Mouse (Mus musculus) liver, embryonic 12.5 days (tissue): ENCODE data around the gene Mrpl27. TPM values are rescaled to one million over a fixed set of nuclear protein-coding genes. Genes with fewer than 3 reads are reported as not detected.
"Not testable (repeated sequence)": the region's sequence is repeated elsewhere in the genome, so short reads cannot be mapped to it uniquely, and the experiment has no call there.

ENCODE experiments used
- ATAC-seq: fragments of 200-750 bp; cut with Nextera tagmentation; 2 replicates; pipeline ENCODE4 v1.8.0; 2017; ENCODE audit warnings: moderate number of reproducible peaks, mild to moderate bottlenecking, moderate library complexity
- H3K27ac ChIP-seq: fragments of 300-500 bp; sonication (generic); 2 replicates; pipeline ENCODE4 v1.5.1; 2016; ENCODE audit warnings: mild to moderate bottlenecking
- H3K27me3 ChIP-seq: fragments of 300-500 bp; sonication (generic); replicated peaks from 2 replicates; pipeline ENCODE4 v1.6.1; 2016; ENCODE audit warnings: mild to moderate bottlenecking, moderate library complexity
- H3K36me3 ChIP-seq: fragments of 300-500 bp; sonication (generic); 2 replicates; pipeline ENCODE4 v1.6.1; 2016; ENCODE audit warnings: mild to moderate bottlenecking, moderate library complexity
- H3K4me1 ChIP-seq: fragments of 300-500 bp; sonication (generic); 2 replicates; pipeline ENCODE4 v1.6.1; 2016
- H3K4me2 ChIP-seq: fragments of 300-500 bp; sonication (generic); 2 replicates; pipeline ENCODE4 v1.6.1; 2016; ENCODE audit warnings: mild to moderate bottlenecking, moderate library complexity
- H3K4me3 ChIP-seq: fragments of 300-500 bp; sonication (generic); 2 replicates; pipeline ENCODE4 v1.5.1; 2016; ENCODE audit warnings: mild to moderate bottlenecking, moderate library complexity
- H3K9ac ChIP-seq: fragments of 300-500 bp; sonication (generic); 2 replicates; pipeline ENCODE4 v1.6.1; 2016; ENCODE audit warnings: mild to moderate bottlenecking, moderate library complexity
- H3K9me3 ChIP-seq: fragments of 300-500 bp; sonication (generic); replicated peaks from 2 replicates; pipeline ENCODE4 v1.6.1; 2016; ENCODE audit warnings: mild to moderate bottlenecking, moderate library complexity
- WGBS: fragments of 180-500 bp; shearing (Covaris S2); methylation state at CpG from one replicate; pipeline ENCODE4 v1.1.7; 2016; ENCODE audit not compliant: insufficient replicate concordance; 5-methylcytosine and 5-hydroxymethylcytosine counted together
- polyA plus RNA-seq: library from polyadenylated mRNA; unstranded; fragments of >200 nt; fragmentation: Nextera tagmentation; extraction: Ambion mirVana; gene quantifications from 2 replicates; pipeline ENCODE4 v1.2.1, GENCODE M21; 2016

Gene Mrpl27
- polyA plus RNA-seq, 1 experiment from 2014 or later = 89.1 TPM

DNA sequence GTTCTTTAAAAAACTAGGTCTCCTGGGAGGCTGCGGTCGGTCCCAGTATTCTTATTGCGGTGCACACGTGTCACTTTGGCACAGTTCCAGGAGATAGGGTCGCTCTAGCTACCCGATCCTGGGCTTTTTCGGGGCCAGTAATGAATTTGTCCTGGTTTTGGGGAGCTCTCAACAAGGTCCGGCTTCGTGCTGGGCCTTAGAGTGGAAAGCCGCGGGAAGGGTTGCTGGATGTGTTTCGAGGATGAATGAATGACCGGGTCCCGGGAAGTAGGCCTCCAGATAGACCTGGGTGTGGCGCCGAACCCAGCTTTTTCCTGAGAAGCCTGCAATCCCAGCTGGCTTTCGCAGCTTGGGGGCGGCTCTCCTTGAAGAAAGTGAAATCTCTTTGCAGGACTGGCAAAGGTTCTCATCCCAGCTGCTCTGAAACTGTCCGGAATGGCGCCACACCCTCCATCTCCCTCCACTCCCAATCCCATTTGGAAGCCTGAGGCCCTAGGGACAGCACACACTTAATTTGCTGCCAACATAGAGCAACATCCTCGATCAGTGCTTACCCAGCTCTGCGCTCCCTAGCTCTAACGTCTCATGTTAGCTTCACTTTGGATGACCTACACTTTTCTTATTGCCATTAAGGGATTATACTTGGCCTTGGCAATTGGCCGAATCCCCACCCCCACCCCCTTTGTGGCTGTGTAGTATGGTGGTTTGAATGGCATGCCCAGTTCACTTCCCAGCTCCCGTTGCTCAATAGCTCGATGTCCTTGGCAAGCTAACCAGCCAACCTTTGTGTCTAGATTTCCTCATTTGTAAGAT lies 23.2 kb upstream of the Mrpl27 start:
- Histone ChIP-seq H3K4me2 (peak overlapping the region; percentile 80), H3K27me3 (no peaks in the 10 kb centered on the region), H3K9me3 (no peaks in the 10 kb centered on the region), H3K4me1 (peaks cover 19% of the 10 kb centered on the region), H3K4me3 (peak overlapping the region; percentile 84), H3K9ac (peak overlapping the region; percentile 87), H3K27ac (peak overlapping the region; percentile 77), H3K36me3 (peaks cover 42% of the 10 kb centered on the region)
- no peak for ATAC-seq
- WGBS = 7% methylated on average over 26 of the region's 26 CpGs

DNA sequence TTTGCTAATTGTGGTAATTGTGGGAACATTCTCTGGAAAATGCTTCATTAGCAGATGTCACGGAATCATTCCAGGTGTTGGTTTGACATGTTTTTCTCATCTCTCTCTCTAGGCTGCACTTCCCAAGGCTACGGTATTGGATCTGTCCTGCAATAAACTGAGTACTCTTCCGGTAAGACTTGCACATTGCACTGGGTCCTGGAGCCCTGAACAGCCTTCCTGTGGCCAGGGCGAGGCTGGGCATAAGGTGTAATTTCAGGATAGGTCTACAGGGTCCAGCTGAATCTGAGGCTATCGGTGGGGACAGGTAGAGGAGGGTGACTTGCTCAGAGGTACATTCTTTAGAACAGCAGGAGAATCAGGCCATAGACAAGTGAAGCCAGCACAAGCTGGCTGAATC lies 21.6 kb upstream of the Mrpl27 start:
- Histone ChIP-seq H3K36me3 (peaks cover 58% of the 10 kb centered on the region), H3K4me1 (peaks cover 19% of the 10 kb centered on the region)

DNA sequence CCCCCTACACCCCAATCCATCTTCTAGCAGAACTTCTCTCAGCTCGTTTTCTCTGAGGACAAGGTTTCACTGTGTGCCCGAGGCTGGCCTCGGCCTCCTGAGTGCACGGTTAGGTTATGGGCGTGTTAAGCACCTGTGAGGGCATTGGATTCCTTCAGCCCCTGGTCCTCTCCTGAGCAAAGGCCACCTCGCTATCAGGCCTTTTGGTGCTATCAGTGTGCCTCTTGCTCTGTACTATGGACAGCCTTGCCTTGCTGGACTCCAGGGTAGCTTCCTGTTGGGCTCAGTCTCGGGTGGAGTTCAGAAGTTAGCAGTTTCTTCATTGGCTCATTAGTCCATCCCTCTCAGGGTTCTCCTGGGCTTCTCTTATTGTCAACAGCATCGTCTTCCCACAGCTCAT lies 20.6 kb upstream of the Mrpl27 start:
- peaks cover 68% of the 10 kb centered on the region for H3K36me3 ChIP-seq
- ATAC-seq = no peak

More for the DNA sequence above, 21.6 kb upstream of the Mrpl27 start:
- 89% methylated on average over 5 of the region's 5 CpGs for WGBS
- no peak for ATAC-seq
- no peak overlapping the region for H3K4me2 ChIP-seq
- H3K4me3 ChIP-seq = no peak overlapping the region
- H3K27me3 ChIP-seq = no peaks in the 10 kb centered on the region
- H3K27ac ChIP-seq = no peak overlapping the region
- H3K9ac ChIP-seq = no peak overlapping the region
- H3K9me3 ChIP-seq = no peaks in the 10 kb centered on the region

DNA sequence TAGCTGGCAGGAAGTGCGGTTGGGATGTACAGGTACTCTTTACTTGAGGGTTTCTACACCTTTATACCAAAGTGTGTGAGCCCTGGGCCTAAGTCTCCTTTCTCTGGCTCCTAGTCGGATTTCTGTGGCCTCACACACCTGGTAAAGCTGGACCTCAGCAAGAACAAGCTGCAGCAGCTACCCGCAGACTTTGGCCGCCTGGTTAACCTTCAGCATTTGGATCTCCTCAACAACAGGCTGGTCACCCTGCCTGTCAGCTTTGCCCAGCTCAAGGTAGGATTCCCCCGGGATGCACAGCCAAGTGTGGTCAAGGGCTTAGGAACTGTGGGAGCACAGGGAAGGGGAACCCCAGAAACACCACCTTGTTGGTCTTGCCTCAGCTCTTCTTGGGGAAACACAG lies 19.1 kb upstream of the Mrpl27 start:
- peaks cover 16% of the 10 kb centered on the region for H3K4me1 ChIP-seq
- WGBS = 78% methylated on average over 5 of the region's 5 CpGs
- H3K4me3 ChIP-seq = no peak overlapping the region
- H3K36me3 ChIP-seq = peaks cover 82% of the 10 kb centered on the region
- no peak overlapping the region for H3K27ac ChIP-seq
- H3K27me3 ChIP-seq = no peaks in the 10 kb centered on the region
- no peak overlapping the region for H3K4me2 ChIP-seq
- ATAC-seq = no peak
- H3K9me3 ChIP-seq = no peaks in the 10 kb centered on the region
- H3K9ac ChIP-seq = no peak overlapping the region

More for the DNA sequence above, 20.6 kb upstream of the Mrpl27 start:
- H3K27me3 ChIP-seq = no peaks in the 10 kb centered on the region
- no peak overlapping the region for H3K9ac ChIP-seq
- WGBS = 81% methylated on average over 8 of the region's 8 CpGs
- H3K27ac ChIP-seq = no peak overlapping the region
- no peak overlapping the region for H3K4me3 ChIP-seq
- H3K4me2 ChIP-seq = no peak overlapping the region
- H3K9me3 ChIP-seq = no peaks in the 10 kb centered on the region
- H3K4me1 ChIP-seq = peaks cover 19% of the 10 kb centered on the region

DNA sequence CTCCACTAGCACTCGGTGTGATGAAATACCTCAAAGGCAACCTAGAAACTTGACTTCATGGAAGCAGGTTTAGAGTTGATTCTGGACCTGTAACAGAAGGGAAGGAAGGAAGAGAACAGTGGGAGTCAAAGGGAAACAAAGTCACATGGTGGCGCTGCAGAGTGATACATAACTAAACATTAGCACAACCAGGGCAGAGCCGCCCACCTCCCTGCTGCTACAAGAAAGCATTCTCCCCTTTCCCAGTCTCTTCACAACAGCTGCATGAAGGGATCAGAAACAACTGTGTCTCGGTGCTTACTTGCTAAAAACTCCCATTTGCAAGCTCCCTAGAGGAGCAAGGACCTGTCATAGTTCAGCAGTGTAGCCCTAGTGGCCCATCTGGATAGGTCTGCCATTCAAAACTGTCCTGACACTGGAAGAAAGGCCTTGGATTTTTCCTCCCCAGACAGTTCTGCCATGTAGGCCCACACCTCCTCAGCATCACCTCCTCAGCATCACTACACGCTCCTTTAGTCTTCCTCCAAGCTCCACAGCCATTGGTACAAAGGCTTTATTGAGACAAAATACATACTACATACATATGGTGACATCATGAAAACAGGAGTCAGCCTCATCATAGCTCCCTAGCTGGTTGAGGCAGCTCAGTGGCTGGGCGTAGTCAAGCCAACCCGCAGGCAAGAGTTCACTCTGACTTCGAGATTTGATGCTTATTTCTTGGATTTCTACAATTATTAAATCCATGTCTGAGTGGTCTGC lies 8.9 kb upstream of the Mrpl27 start:
- 80% methylated on average over 8 of the region's 8 CpGs for WGBS
- 0 out of 2 replicates have a peak, but pooled peaks have one; percentile 21 for ATAC-seq
- Histone ChIP-seq H3K4me1 (no peaks in the 10 kb centered on the region), H3K4me2 (no peak overlapping the region), H3K4me3 (no peak overlapping the region), H3K36me3 (peaks cover 98% of the 10 kb centered on the region), H3K9me3 (no peaks in the 10 kb centered on the region), H3K9ac (no peak overlapping the region), H3K27me3 (no peaks in the 10 kb centered on the region), H3K27ac (no peak overlapping the region)

DNA sequence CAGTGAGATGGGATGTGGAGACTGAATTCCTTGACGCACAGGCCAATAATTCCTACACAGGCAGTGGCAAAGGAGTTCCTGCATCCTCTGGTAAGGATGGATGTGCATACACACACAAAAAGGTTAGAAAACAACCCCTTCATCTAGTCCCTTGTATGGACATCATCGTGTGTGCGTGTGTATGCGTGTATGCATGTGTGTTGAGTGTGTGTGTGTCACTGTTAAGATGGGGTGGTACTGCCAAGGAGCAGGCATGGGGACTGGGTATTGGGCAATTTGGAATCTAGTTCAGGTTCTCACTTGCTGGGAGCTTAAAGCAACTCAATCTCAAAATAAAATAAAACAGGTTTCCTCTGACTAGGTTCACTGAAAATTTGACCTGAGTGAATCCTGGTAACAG lies 7.1 kb upstream of the Mrpl27 start:
- Histone ChIP-seq H3K27me3 (no peaks in the 10 kb centered on the region), H3K27ac (no peak overlapping the region), H3K36me3 (peaks cover 96% of the 10 kb centered on the region)

DNA sequence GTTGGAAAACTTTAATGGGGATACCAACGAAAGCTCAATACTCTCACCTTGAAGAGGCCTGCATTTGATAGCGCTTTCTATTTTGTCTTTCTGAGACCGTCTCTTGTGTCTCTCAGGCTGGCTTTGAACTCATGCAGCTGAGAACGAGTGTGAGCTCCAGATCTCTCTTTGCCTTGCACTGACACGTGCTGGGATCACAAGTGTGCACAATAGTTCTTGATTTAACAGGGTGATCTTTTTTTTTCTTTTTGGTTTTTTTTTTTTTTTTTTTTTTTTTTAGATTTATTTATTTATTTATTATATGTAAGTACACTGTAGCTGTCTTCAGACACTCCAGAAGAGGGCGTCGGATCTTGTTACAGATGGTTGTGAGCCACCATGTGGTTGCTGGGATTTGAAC lies 2.3 kb upstream of the Mrpl27 start:
- H3K9ac ChIP-seq, H3K27me3 ChIP-seq, ATAC-seq, H3K4me2 ChIP-seq, H3K9me3 ChIP-seq, H3K27ac ChIP-seq, H3K4me3 ChIP-seq: not testable (repeated sequence)
- peaks cover 57% of the 10 kb centered on the region for H3K36me3 ChIP-seq
- peaks cover 32% of the 10 kb centered on the region for H3K4me1 ChIP-seq
- 84% methylated on average over 7 of the region's 7 CpGs for WGBS

More for the DNA sequence above, 7.1 kb upstream of the Mrpl27 start:
- no peaks in the 10 kb centered on the region for H3K4me1 ChIP-seq
- WGBS = 90% methylated on average over 4 of the region's 4 CpGs
- ATAC-seq = no peak
- no peaks in the 10 kb centered on the region for H3K9me3 ChIP-seq
- H3K4me3 ChIP-seq = no peak overlapping the region
- H3K4me2 ChIP-seq = no peak overlapping the region
- H3K9ac ChIP-seq = no peak overlapping the region

DNA sequence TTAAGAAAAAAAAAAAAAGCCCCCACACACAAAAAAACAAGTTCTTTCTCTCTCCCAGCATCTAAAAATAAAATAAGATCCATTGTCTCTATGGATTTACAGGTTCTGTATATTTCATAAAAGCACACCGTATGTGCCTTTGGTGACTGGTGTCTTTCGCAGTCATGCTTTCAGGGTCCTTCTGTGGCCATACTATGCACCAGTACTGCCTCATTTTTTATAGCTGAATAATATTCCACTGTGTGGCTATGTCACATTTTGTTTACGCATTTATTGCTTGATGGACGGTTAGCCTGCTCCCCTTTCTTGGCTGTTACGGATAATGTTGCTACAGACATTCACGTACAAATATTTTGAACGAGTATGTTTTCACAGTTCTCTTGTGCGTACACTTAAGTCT lies 594 bp upstream of the Mrpl27 start:
- ATAC-seq = no peak
- Histone ChIP-seq H3K4me2 (peak overlapping the region; percentile 77), H3K27ac (peak overlapping the region; percentile 40; the same call in 1 of the 2 replicates), H3K4me3 (peak overlapping the region; percentile 81), H3K9ac (peak overlapping the region; percentile 82), H3K9me3 (no peaks in the 10 kb centered on the region), H3K27me3 (no peaks in the 10 kb centered on the region), H3K36me3 (peaks cover 57% of the 10 kb centered on the region), H3K4me1 (peaks cover 39% of the 10 kb centered on the region)
- WGBS = 31% methylated on average over 8 of the region's 8 CpGs

DNA sequence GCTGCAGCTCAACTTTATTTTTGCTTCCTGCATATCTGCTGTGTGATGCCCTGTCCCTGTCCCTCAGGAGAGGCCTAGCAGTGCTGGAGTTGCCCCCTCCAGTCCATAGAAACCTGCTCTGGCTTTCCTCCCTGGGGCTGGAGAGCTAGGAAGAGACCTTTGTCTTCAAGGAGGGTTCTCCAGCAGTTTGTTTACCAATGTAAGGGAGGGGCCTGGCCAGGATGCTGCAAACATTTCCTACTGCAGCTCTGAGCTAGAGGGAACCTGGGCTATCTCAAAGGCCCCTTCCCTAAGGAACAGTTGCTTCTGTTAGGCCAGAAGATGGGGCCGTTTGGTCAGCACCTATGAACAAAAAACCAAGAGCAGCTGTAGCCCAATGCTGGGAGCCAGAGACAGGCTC lies 7.8 kb downstream of the Mrpl27 start:
- Histone ChIP-seq H3K9me3 (no peaks in the 10 kb centered on the region), H3K9ac (no peak overlapping the region), H3K4me3 (no peak overlapping the region), H3K4me2 (no peak overlapping the region), H3K27me3 (no peaks in the 10 kb centered on the region), H3K4me1 (peaks cover 6% of the 10 kb centered on the region), H3K36me3 (peaks cover 94% of the 10 kb centered on the region), H3K27ac (no peak overlapping the region)
- WGBS = 60% methylated on average over 1 of the region's 1 CpGs
- ATAC-seq = no peak

DNA sequence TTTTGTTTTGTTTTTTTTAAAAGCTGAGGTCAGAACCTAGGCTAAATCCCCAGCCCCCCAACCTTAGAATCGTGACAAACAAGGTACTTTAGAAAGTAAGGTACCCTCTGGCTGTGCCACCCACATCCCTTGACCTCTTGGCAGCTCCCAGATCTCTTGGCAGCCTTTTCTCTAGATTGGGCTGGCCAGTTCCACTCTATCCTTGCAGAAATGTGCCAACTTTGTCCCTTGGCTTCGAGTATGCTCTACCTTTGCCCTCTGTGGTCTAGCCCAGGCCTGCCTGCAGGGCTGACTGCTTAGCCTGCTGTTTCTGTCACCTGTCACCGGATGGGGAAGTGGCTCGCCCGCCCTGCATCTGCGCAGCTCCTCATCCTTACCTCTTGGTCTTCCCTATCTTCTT lies 11.7 kb downstream of the Mrpl27 start:
- 82% methylated on average over 6 of the region's 6 CpGs for WGBS
- Histone ChIP-seq H3K4me3 (no peak overlapping the region), H3K4me2 (no peak overlapping the region), H3K9ac (no peak overlapping the region), H3K27me3 (no peaks in the 10 kb centered on the region), H3K27ac (no peak overlapping the region), H3K36me3 (peaks cover 95% of the 10 kb centered on the region), H3K4me1 (no peaks in the 10 kb centered on the region), H3K9me3 (no peaks in the 10 kb centered on the region)
- ATAC-seq = no peak

DNA sequence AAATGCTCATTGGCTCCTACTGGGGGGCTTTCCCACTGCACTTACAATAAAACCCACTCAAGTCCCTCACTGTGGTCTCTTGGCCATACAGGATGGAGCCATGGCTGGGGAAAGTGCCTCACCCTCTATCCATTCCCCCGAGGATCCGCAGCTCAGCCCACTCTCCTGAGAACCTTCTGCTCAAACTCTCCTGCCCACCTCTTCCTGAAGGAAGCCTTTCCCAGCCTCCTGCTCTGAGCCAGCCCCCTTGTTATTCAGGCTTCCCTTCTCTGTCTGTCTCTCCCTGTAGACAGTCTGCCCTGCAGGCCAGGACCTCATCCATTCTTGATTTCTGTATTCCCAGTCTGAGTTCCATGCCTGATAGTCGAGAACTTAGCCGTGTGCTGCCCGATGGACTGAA lies 21.4 kb downstream of the Mrpl27 start:
- Histone ChIP-seq H3K36me3 (peaks cover 6% of the 10 kb centered on the region), H3K4me1 (peaks cover 30% of the 10 kb centered on the region), H3K9me3 (no peaks in the 10 kb centered on the region), H3K4me2 (no peak overlapping the region), H3K27ac (no peak overlapping the region), H3K9ac (no peak overlapping the region), H3K27me3 (no peaks in the 10 kb centered on the region), H3K4me3 (no peak overlapping the region)
- WGBS = 74% methylated on average over 5 of the region's 5 CpGs
- ATAC-seq = no peak

DNA sequence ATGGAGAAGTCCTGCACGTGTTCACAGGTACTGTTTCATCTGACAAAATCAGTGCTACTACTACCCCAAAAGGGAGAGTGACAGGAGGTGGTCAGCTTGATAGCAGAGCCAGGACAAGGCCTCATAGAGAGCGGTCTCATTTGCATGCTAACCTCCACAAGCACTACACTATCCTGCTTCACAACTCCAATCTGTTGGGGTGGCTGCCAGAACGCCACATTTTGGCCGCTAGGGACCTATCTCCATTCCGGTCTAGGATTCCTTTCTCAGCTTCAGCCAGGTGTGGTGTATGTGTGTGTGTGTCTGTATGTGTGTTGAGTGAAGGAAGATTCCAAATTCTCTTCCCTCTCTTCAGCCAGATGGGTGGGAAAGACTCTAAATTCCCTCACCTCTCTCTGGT lies 21.9 kb downstream of the Mrpl27 start:
- no peaks in the 10 kb centered on the region for H3K27me3 ChIP-seq
- H3K36me3 ChIP-seq = peaks cover 2% of the 10 kb centered on the region; the same call in 1 of the 2 replicates
- peaks cover 30% of the 10 kb centered on the region for H3K4me1 ChIP-seq
- ATAC-seq = no peak
- no peak overlapping the region for H3K4me3 ChIP-seq
- no peaks in the 10 kb centered on the region for H3K9me3 ChIP-seq
- no peak overlapping the region for H3K4me2 ChIP-seq
- no peak overlapping the region for H3K27ac ChIP-seq
- WGBS = 75% methylated on average over 5 of the region's 5 CpGs
- no peak overlapping the region for H3K9ac ChIP-seq
